Mouse (Mus musculus): ENCODE measurements around the gene Ndufaf2. TPM values are rescaled to one million over a fixed set of nuclear protein-coding genes. Genes with fewer than 3 reads are reported as not detected.

Gene Ndufaf2
- polyA plus RNA-seq (2012; rRNA removed), result 6.9 and 7.1 TPM in 2 replicates

DNA sequence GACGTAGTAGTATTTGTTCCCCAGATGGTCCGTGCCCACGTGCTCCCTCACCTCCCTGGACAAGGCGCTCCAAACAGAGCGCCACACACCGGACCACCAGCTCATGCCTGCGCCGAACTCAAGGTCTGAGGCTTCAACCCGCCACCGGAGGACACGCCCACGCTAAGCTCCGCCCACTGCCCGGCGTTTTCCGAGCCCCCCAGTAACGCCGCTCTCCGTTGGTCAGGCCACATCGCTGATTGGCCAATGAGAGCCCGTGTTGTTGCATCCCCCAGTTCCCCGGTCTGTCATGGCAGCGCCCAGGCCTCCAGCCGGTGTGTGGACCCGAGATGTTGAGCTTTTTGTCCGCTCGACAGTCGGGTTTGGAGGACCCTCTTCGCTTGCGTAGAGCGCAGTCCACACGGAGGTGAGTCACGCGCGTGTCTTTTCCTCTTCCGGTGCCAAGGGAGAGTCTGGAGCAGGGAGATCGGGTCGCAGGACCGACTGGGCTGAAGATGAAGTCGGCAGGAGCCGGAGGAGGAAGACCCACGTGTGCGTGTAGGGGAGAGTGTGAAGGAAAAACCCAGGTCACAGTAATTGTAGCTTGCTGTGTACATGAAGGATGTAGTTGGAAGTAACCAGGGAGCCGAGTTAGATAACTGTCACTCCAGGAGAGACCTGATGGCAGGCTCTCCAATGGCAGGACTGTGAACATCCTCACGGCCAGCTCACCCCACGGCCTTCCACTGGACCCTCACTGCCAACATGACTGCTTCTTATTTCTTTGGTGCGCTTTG lies at the start of gene Ndufaf2, which contains the start of gene Ercc8:
Gene Ndufaf2 (minus strand): TSS at position 159 of the 776 bp plus-strand sequence.
Gene Ercc8 (plus strand): TSS at position 267 of the 776 bp plus-strand sequence.
- WGBS, result under 1% methylated on average over 47 of the region's 47 CpGs

DNA sequence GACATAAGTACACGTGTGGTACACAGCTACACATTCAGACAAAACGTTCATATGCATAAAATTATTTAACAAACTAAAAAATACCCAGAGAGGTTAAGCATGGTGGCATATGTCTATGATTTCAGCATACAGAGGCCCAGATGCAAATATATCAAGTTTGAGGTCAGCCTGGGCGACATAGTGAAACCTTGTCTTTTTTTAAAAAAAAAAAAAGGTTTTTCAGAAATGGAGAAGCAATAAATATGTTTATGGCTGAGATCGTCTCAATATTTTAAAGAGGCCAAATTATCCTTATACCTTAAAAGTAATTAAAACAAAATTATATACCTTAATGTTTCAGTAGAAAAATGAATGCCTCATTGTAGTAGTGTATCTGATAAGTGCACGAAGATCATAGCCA lies 49.7 kb upstream of the Ndufaf2 start:
- WGBS, result 73% methylated on average over 5 of the region's 5 CpGs
- DNase-seq (ENCODE audit: low read depth, low spot score), result no peak

More for the DNA sequence above, at the start of gene Ndufaf2, which contains the start of gene Ercc8:
- DNase-seq (ENCODE audit: low read depth, low spot score), result peak; percentile 75

DNA sequence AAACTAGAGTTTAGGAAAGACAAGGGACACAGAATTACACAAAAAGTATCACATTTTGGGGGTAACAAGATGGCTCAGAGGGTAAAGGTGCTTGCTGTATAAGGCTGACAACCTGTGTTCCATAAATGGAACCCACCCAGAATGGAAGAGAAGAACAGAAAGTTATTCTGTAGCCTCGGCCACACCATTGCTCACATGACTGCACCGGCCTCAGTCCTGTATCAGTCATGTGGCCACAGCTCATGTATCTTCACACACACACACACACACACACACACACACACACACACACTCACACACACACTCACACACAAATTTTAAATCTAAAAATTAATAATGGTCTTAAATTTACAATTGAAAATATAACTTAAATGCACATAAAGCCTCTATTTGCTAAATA lies 49.0 kb upstream of the Ndufaf2 start:
- no peak for DNase-seq (ENCODE audit: low read depth, low spot score)
- 82% methylated on average over 2 of the region's 2 CpGs for WGBS

DNA sequence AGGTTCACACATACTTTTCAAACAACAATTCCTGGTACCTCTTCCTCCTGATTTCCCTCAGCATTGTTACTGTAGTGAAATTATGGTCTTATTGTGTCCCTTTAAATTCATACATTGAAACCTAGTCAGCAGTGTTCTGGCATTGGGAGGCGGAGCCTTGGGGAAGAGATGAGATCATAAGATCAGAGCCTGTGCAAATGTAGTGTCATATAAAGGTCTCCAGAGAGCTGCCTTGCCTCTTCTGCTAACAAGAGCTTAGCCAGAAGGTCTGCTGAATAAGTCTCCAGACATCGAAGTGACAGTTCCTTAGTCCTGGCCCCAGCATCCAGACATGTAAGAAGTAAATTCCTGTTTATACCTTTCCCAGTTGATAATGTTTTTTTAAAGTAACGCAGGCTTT lies 46.4 kb upstream of the Ndufaf2 start:
- 68% methylated on average over 3 of the region's 3 CpGs for WGBS
- DNase-seq (ENCODE audit: low read depth, low spot score), result no peak

DNA sequence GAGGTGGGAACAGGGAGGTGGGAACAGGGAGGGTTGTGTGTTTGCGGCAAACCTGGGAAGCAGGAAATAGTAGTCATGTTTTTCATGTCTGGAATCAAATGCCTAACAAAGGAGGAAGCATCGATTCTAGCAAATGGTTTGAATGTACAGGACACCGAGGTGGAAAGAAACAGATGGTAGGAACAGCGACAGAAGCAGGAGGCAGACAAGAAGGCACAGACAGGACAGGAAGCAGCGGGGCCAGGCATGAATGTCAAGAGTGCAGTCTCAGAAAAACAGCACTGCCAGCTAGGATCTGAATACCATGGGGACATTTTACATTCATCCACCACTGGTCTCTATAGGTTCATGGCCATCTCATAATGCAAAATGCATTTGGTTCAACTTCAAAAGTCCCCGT lies 37.1 kb upstream of the Ndufaf2 start:
- WGBS, result 88% methylated on average over 6 of the region's 6 CpGs

DNA sequence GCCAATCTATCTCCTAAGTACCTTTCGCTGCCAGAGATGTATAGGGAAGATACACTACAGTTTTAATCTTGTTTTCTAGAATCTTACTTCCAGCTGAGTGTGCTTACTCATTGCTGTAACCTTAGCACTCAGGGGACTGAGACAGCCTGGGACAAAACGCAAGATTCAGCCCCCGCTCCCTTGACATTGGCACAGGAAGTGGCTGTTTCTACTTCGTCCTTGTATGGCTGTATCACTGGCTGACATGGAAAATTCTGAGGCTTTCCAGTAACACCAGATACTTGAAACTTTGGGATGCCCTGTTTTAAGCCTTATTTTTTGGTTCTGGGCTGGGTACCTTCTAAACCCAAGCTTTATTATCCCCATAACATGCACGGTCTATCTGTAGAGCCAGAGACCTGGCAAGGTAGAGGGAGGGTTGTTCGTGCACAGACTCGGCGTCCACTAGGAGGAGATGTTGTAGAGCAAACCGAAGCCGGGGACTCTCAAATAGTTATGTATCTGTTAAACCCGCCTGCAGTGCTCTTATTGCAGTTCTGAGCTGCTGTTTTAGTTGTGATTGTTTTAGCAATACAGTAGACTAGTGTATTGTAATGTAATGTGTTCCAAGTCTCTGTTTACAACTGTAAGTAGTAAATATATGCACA lies 32.8 kb upstream of the Ndufaf2 start:
- peak; percentile 31 for DNase-seq (ENCODE audit: low read depth, low spot score)
- 40% methylated on average over 11 of the region's 11 CpGs for WGBS

More for the DNA sequence above, 37.1 kb upstream of the Ndufaf2 start:
- DNase-seq (ENCODE audit: low read depth, low spot score), result no peak

DNA sequence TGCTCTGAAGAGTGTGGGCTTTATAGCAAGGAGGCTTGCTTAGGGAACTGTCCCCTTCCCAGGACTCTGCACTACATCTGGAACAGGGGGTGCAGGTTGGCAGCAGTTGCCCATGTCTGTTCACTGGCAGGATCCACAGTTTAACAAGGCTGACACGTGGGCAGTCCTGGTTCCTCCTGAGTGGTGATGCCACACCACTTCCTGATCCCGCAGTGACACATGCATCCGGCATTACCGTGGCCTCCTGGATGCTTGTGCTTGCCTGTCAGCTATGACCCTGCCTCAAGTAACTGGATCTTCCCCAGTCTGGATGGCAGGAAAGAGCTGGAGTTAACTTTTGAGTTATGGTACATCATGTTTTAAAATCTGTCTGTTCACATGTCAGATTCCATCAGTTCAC lies 29.6 kb upstream of the Ndufaf2 start:
- DNase-seq (ENCODE audit: low read depth, low spot score), result no peak
- WGBS, result 80% methylated on average over 4 of the region's 4 CpGs

DNA sequence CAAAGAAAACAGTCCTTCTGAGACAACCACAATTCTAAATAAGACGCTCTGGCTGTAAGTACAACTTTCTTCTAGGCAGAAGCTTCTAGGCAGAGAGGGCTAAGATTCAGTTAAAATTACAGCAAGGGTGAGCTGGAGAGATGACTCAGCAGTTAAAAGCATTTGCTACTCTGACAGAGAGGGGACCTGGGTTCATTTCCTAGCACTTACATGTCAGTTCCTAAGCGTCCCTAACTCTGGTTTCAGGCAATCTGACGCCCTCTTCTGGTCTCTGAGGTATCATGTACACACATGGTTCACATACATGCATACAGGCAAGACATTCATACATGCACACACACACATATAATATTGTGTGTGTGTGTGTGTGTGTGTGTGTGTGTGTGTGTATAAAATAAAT lies 27.1 kb upstream of the Ndufaf2 start:
- 97% methylated on average over 3 of the region's 3 CpGs for WGBS
- DNase-seq (ENCODE audit: low read depth, low spot score), result no peak

DNA sequence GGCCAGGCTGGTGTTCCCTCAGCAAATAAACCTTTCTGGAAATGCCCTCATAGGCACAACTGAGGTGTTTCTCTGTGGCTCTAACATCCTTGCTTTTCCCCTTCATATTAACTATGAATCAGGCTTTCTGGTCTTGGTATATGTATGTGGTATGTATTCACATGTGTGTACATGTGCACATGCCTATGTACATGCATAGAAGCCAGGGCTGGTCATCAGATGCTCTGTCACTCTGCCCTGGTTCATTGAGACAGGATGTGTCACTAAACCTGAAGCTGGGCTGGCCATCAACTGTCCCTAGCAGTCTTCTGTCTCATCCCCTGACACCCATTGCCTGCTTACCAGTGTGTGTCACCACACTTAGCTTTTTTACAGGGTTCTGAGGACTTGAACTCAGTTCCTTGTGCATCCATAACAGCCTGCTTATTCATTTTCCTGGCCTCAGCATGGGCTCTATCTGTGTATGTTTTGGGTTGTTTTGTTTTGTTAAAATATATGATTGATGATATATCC lies 26.4 kb upstream of the Ndufaf2 start:
- DNase-seq (ENCODE audit: low read depth, low spot score), result no peak

DNA sequence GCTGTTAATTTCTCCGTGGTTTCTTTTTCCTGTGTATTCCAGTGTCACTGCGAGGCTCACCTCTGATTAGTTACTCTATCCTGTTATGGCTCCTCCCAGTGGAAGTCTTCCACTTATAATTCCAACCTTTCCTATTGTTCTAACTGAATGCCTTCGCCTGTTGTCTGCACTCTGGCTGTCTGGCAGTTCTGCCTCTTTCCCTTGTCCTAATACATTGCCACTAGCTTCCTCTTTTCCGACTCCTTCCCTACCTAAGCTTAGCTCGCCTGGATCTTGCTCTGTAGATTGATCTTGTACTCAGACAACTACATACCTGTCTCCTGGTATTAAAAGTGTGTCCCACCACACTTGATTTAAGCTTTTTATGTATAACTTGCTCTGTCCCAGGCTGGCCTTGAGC lies 22.4 kb upstream of the Ndufaf2 start:
- DNase-seq (ENCODE audit: low read depth, low spot score), result no peak
- WGBS, result 83% methylated on average over 5 of the region's 5 CpGs

DNA sequence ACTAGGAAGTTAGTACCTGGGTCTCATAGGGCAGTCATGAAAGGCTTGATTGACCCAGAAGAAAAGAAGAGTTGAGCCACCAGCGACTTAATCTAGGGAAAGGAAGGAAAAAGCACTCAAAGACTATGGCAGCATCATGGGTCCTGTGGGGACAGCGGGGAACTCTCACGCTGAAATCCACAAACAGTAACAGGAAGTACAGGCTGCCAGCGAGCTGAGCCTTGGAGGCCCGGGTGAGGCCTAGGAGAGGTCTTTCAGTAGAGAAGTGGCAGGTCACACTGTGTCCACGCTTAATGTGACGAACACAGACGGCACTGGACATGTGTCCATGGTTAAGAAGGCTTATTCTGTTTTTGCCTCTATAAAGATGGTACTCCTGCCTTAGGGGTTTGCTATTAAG lies 21.2 kb upstream of the Ndufaf2 start:
- 82% methylated on average over 8 of the region's 8 CpGs for WGBS
- no peak for DNase-seq (ENCODE audit: low read depth, low spot score)

DNA sequence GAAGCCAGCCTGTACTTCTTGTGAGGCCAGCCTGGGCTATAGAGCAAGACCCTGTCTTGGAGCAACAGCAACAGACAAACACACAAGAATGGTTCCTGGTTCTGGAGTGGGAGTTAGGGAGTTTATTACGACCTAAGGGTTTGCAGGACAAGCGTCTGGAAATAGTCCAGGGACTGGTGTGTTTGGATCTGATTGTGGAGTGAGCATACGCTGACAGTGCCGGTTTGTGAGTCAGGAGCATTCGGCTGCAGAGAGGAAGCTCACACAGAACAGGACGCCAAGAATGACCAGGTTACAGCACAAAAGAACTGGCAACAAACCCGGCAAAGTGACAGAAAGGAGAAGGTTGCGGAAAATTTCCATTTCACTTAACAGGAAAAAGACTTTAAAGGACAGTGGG lies 12.1 kb upstream of the Ndufaf2 start:
- DNase-seq (ENCODE audit: low read depth, low spot score), result no peak
- 82% methylated on average over 8 of the region's 8 CpGs for WGBS

DNA sequence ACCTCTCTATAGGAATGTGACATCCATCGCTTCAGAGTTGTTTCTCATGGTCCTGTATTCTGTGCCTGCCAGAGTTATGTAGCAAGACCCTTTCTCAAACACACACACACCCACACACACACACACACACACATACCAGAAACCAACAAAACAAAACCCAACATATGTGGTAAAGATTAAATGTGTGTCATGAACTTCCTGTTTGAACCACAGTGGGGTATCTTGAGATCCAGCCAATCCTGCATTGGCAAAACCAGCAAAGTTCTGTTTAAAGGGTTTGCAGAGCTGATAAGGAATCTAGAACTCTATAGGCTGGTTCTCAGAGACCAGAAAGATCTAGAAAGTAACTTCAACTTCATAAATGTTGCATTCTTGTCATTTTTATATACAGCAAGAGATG lies 11.6 kb upstream of the Ndufaf2 start:
- no peak for DNase-seq (ENCODE audit: low read depth, low spot score)
- 97% methylated on average over 1 of the region's 1 CpGs for WGBS

DNA sequence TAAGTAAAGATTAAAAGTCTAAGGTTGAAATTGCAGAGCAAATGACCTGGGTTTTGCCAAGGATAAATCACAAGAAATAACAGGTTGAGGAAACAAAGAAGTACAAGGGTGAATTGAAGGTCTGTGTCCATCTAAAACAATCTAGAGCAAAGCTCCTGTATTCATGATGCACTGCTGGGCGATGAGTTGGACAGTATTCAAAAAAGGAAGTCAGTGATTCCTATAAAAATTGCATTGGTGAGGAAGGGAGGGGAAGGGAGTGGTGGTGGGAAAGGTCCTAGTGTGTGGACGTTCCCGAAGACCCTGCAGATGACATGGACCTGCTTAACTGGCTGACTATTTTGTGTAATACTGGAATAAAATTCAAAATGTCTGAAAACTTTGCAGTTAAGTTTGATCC lies 6.2 kb upstream of the Ndufaf2 start:
- no peak for DNase-seq (ENCODE audit: low read depth, low spot score)
- 79% methylated on average over 3 of the region's 3 CpGs for WGBS

DNA sequence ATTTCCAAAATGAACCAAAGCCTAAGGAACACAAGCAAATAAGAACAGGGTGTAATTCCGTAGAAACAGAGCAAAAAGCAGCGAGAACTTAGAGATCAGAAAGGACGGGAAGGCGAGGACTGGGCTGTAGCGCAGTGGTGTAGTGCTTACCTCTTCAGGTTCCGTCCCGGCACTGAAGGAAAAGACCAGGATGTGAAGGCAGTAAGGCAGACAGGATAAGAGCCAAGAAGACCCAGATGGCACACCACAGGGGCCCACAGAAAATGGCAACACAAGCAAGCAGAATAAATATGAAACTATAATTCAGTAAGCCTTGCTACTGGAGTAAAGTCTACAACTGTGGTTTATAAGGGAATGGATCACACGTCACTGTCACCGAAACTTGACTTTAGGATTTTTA lies 5.5 kb upstream of the Ndufaf2 start:
- 95% methylated on average over 9 of the region's 9 CpGs for WGBS
- no peak for DNase-seq (ENCODE audit: low read depth, low spot score)

DNA sequence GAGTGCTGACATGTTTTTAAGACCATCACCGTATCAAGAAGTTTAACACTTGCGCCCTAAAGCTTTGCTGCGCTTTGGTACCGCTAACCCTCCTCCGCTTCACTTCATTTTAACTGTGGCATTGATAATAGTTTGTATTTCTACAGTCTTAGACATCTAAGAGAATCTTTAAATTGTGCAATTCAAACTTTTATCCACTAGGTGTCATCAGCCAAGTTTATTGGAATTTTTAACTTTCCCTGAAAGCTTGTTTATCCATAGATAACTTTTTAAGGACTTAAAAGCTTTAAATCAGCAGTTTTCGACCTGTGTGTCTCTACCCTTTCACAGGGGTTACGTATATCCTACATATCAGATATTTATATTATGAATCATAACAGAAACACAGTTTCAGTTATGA lies 1.5 kb upstream of the Ndufaf2 start:
- WGBS, result 41% methylated on average over 7 of the region's 7 CpGs
- DNase-seq (ENCODE audit: low read depth, low spot score), result no peak

DNA sequence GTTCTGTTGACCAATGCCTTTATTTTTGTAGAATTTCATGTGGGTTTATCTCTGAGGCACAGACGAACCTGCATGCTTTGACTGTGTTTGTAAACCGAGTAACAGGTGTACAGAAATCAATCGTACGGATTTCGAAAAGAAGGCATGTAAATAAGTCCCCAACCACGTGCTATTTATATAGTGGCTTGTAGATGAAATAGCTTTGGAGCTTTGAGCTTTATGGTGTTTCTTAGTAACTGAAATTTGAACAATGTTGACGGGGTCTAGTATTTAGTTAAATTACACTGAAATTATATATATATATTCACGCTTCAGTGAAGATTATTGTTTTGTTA lies 785 bp upstream of the Ndufaf2 start:
- WGBS, result 2% methylated on average over 8 of the region's 8 CpGs
- DNase-seq (ENCODE audit: low read depth, low spot score), result no peak

DNA sequence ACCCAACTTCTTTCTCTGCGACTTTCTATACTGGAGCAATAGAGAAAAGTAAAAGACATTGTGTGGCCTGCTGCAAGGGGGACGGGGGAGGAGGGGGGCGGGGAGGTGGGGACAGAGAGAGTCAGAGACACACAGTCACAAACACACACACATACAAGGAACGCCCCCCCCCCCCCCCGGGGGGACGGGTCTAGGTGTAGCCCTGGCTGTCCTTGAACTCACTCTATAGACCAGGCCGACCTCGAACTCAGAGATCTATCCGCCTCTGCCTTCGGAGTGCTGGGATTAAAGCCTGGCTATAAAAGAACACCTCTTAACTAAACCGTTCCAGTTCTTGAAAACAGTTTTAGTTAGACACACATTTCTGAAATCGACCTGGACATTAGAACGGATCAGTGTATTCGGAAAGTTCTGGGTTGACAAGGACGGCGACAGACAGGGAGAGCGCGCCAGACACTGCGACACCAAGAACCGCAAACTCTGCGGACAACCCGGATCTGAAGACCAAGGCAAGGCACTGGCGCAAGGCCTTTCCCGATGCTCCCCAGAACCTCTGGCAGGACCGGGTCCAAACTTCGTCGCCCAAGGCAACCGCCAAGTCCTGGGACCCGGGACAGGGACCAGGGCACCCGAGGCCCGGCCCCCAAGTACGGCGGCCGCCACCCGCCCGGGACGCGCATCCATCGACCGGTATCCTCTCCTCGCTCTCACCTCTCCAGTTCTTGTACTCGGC lies 525 bp downstream of the Ndufaf2 start:
- 4% methylated on average over 41 of the region's 42 CpGs for WGBS
- no peak for DNase-seq (ENCODE audit: low read depth, low spot score)

DNA sequence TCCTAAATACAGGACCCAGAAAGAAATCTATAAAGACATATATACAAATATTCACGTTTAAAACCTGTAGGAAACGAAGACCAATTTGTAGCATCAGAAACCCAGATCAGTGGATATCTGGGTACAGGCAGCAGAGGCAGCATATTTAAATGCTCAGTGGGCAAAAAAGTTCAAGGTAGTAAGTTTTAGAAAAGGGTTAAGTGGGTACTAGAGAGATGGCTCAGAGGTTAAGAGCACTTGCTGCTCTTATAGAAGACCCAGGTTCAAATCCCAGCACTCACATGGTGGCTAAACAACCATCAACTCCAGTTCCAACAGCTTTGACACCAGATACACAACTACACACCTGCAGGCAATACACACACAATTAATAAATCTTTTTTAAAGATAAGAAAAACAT lies 1.3 kb downstream of the Ndufaf2 start:
- WGBS, result 85% methylated on average over 2 of the region's 2 CpGs
- DNase-seq (ENCODE audit: low read depth, low spot score), result no peak

DNA sequence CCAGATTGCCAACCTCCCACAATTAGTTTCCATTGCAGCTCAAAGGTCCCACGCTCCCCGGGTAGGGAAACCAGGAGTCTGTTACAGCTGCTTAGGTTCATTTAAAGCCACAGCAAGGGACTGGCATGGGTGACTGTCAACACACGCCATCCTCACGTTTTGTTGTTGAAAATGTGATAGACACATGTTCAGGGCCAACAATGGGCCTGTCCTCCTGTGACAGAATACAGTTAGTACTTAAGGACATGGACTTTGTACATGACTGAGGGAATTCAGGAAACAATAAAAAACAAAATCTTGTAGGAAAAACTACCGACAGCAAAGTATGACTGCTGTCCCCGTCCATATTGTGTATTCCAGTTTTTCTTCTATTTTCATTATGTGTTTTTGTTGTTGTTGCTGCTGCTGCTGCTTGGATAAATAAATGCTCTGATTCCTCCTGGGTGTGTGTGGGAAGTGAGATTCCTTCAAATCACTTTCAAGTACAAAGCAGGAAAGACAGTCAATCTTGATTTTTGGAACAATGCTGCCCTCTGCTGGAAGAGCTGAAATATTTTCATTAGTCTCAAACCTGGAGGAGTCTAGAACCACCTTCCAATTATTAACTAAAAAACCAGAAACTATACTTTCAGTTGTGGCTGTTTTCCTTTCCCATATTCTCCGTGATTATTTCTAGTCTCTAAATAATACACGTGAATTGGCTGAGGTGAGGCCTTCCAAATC lies 5.6 kb downstream of the Ndufaf2 start:
- WGBS, result 15% methylated on average over 8 of the region's 8 CpGs
- peak; percentile 60 for DNase-seq (ENCODE audit: low read depth, low spot score)

All from large intestine, adult 2 months (tissue).